Mouse (Mus musculus): ENCODE measurements around the gene Cox4i1. TPM values are rescaled to one million over a fixed set of nuclear protein-coding genes. Genes with fewer than 3 reads are reported as not detected.

Gene Cox4i1
- polyA plus RNA-seq, 1 experiment from 2014 or later: 2,086 TPM

- Histone ChIP-seq H3K4me2 (ENCODE audit: low read length) (no peak overlapping the region), H3K27ac (no peak overlapping the region), H3K27me3 (ENCODE audit: insufficient read depth, low read length) (no peaks in the 10 kb centered on the region), H3K4me1 (replicated peaks; ENCODE audit: insufficient read depth, low read length) (0 out of 2 replicates have a peak, but pooled peaks cover 6% of the 10 kb centered on the region), H3K9me3 (replicated peaks; ENCODE audit: low read length) (no peaks in the 10 kb centered on the region), H3K36me3 (ENCODE audit: insufficient read depth, low read length) (no peaks in the 10 kb centered on the region), H3K4me3 (replicated peaks; ENCODE audit: low read depth, low read length) (no peak overlapping the region), H3K9ac (ENCODE audit: low read depth, low read length) (no peak overlapping the region)
- ATAC-seq (replicated peaks; ENCODE audit: low FRiP score, low read depth) (no peak), DNase-seq (ENCODE audit: low spot score) (no peak)
- whole genome bisulfite sequencing: 89% methylated on average over 5 of the region's 5 CpGs
- no peak for TF ChIP-seq CTCF (IDR thresholded peaks at IDR 0.05; ENCODE audit: low read depth)
Measured at GRCm38 (mm10) chr8:120627298-120627697, 40.7 kb upstream of the Cox4i1 start.

DNA sequence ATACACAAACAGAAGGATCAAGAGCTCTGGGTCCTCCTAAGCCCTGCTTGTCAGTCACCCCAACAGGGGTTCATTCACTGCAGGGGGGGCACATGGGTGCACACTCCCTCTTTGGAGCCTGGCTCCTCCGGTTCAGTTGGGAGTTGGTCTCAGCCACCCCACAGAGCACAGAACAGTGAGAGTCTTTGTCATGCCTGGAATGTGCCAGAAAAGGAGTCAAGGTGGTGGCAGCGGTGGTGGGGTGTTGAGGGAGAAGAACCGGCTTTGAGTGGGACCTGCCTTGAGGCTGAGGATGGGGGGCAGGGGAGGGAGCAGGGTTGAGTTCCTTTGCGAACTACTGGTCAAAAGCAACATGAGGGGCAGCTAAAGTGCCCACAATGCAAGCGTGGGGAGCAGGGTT lies 38.0 kb upstream of the Cox4i1 start:
- no peak overlapping the region for H3K27ac ChIP-seq
- H3K36me3 ChIP-seq (ENCODE audit: insufficient read depth, low read length): no peaks in the 10 kb centered on the region
- no peaks in the 10 kb centered on the region for H3K9me3 ChIP-seq (replicated peaks; ENCODE audit: low read length)
- no peak for ATAC-seq (replicated peaks; ENCODE audit: low FRiP score, low read depth)
- no peaks in the 10 kb centered on the region for H3K27me3 ChIP-seq (ENCODE audit: insufficient read depth, low read length)
- WGBS: 59% methylated on average over 5 of the region's 5 CpGs
- no peak for TF ChIP-seq CTCF (IDR thresholded peaks at IDR 0.05; ENCODE audit: low read depth)
- DNase-seq (ENCODE audit: low spot score): no peak
- H3K4me3 ChIP-seq (replicated peaks; ENCODE audit: low read depth, low read length): no peak overlapping the region
- H3K4me2 ChIP-seq (ENCODE audit: low read length): no peak overlapping the region
- H3K4me1 ChIP-seq (replicated peaks; ENCODE audit: insufficient read depth, low read length): peaks cover 8% of the 10 kb centered on the region
- no peak overlapping the region for H3K9ac ChIP-seq (ENCODE audit: low read depth, low read length)

GRCm38 (mm10) chr8:120630848-120631247 lies 37.2 kb upstream of the Cox4i1 start:
- ATAC-seq (replicated peaks; ENCODE audit: low FRiP score, low read depth): no peak
- Histone ChIP-seq H3K9ac (ENCODE audit: low read depth, low read length) (no peak overlapping the region), H3K4me2 (ENCODE audit: low read length) (no peak overlapping the region), H3K36me3 (ENCODE audit: insufficient read depth, low read length) (no peaks in the 10 kb centered on the region), H3K4me3 (replicated peaks; ENCODE audit: low read depth, low read length) (no peak overlapping the region), H3K9me3 (replicated peaks; ENCODE audit: low read length) (no peaks in the 10 kb centered on the region), H3K4me1 (replicated peaks; ENCODE audit: insufficient read depth, low read length) (peaks cover 8% of the 10 kb centered on the region), H3K27ac (no peak overlapping the region), H3K27me3 (ENCODE audit: insufficient read depth, low read length) (no peaks in the 10 kb centered on the region)
- no peak for TF ChIP-seq CTCF (IDR thresholded peaks at IDR 0.05; ENCODE audit: low read depth)
- DNase-seq (ENCODE audit: low spot score): no peak
- WGBS: 48% methylated on average over 6 of the region's 6 CpGs

- ATAC-seq (replicated peaks; ENCODE audit: low FRiP score, low read depth): no peak
- 83% methylated on average over 21 of the region's 21 CpGs for WGBS
- no peak overlapping the region for H3K4me2 ChIP-seq (ENCODE audit: low read length)
- no peak overlapping the region for H3K9ac ChIP-seq (ENCODE audit: low read depth, low read length)
- no peak for DNase-seq (ENCODE audit: low spot score)
- H3K4me1 ChIP-seq (replicated peaks; ENCODE audit: insufficient read depth, low read length): peaks cover 8% of the 10 kb centered on the region
- H3K9me3 ChIP-seq (replicated peaks; ENCODE audit: low read length): no peaks in the 10 kb centered on the region
- no peaks in the 10 kb centered on the region for H3K27me3 ChIP-seq (ENCODE audit: insufficient read depth, low read length)
- H3K27ac ChIP-seq: no peak overlapping the region
- H3K4me3 ChIP-seq (replicated peaks; ENCODE audit: low read depth, low read length): no peak overlapping the region
- no peak for TF ChIP-seq CTCF (IDR thresholded peaks at IDR 0.05; ENCODE audit: low read depth)
- H3K36me3 ChIP-seq (ENCODE audit: insufficient read depth, low read length): no peaks in the 10 kb centered on the region
Measured at GRCm38 (mm10) chr8:120631441-120632375, 36.3 kb upstream of the Cox4i1 start.

- WGBS: 45% methylated on average over 17 of the region's 17 CpGs
- Histone ChIP-seq H3K9ac (ENCODE audit: low read depth, low read length) (no peak overlapping the region), H3K36me3 (ENCODE audit: insufficient read depth, low read length) (no peaks in the 10 kb centered on the region), H3K4me2 (ENCODE audit: low read length) (peak overlapping the region; percentile 96), H3K4me3 (replicated peaks; ENCODE audit: low read depth, low read length) (no peak overlapping the region), H3K27ac (no peak overlapping the region), H3K9me3 (replicated peaks; ENCODE audit: low read length) (no peaks in the 10 kb centered on the region), H3K27me3 (ENCODE audit: insufficient read depth, low read length) (no peaks in the 10 kb centered on the region), H3K4me1 (replicated peaks; ENCODE audit: insufficient read depth, low read length) (peaks cover 8% of the 10 kb centered on the region)
- DNase-seq (ENCODE audit: low spot score): no peak
- TF ChIP-seq CTCF (IDR thresholded peaks at IDR 0.05; ENCODE audit: low read depth): no peak
- no peak for ATAC-seq (replicated peaks; ENCODE audit: low FRiP score, low read depth)
Measured at GRCm38 (mm10) chr8:120632969-120633664, 34.9 kb upstream of the Cox4i1 start.

DNA sequence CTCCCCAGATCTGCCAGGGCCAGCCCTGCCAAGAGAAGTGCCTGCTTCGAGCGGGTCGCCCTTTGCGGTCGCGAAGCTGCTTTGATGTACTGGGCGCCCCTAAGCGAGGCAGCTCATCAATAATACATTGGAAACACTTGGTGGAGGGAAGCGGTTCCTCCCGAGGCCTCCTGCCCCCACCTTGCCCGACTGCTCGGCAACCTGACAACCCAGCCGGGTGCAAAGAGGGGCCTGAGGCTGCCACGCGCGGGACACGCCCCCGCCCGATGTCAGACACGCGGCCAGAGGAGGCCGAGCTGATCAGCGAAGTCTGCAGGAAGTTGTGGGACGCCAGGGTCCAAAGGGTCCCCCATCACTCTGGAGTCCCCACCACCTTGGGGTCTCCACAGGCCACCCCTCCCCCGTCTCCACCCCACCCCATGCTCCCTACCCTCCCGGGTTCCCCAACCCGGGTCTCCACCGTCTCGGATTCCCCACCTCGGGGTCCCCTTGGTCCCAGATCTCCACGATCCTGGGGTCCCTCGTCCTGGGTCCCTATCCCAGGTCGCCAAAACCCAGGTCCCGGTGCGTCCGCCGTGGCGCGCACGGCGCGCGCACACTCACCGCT lies 34.3 kb upstream of the Cox4i1 start:
- 2% methylated on average over 44 of the region's 44 CpGs for WGBS

More for the DNA sequence above, 34.3 kb upstream of the Cox4i1 start:
- Histone ChIP-seq H3K27me3 (ENCODE audit: insufficient read depth, low read length) (no peaks in the 10 kb centered on the region), H3K4me3 (replicated peaks; ENCODE audit: low read depth, low read length) (peak overlapping the region; percentile 53), H3K4me2 (ENCODE audit: low read length) (peak overlapping the region; percentile 96), H3K27ac (no peak overlapping the region), H3K9me3 (replicated peaks; ENCODE audit: low read length) (no peaks in the 10 kb centered on the region), H3K4me1 (replicated peaks; ENCODE audit: insufficient read depth, low read length) (peaks cover 8% of the 10 kb centered on the region), H3K36me3 (ENCODE audit: insufficient read depth, low read length) (no peaks in the 10 kb centered on the region), H3K9ac (ENCODE audit: low read depth, low read length) (peak overlapping the region; percentile 46)
- no peak for TF ChIP-seq CTCF (IDR thresholded peaks at IDR 0.05; ENCODE audit: low read depth)
- peak; percentile 5 for DNase-seq (ENCODE audit: low spot score)
- ATAC-seq (replicated peaks; ENCODE audit: low FRiP score, low read depth): peak; percentile 22; the same call in 1 of the 2 replicates
